Mouse (Mus musculus) ES-Bruce4 (cell line): ENCODE measurements around the gene Nemp1. TPM values are rescaled to one million over a fixed set of nuclear protein-coding genes. Genes with fewer than 3 reads are reported as not detected.

Experiments used
- H3K27ac ChIP-seq: 2 replicates; pipeline ENCODE4 v1.5.1; 2012; ENCODE audit warnings: low read length, inconsistent platforms; ENCODE audit not compliant: insufficient read depth
- H3K27me3 ChIP-seq: 2 replicates; pipeline ENCODE4 v1.6.1; 2012; ENCODE audit warnings: mild to moderate bottlenecking, low read length, inconsistent platforms; ENCODE audit not compliant: control insufficient read depth, poor library complexity, insufficient read depth, severe bottlenecking
- H3K36me3 ChIP-seq: 2 replicates; pipeline ENCODE4 v1.6.1; 2012; ENCODE audit warnings: inconsistent platforms, mild to moderate bottlenecking, low read length, moderate library complexity; ENCODE audit not compliant: control insufficient read depth, poor library complexity, insufficient read depth, severe bottlenecking
- H3K4me1 ChIP-seq: one replicate; pipeline ENCODE4 v1.8.1; 2011; ENCODE audit warnings: low read length; ENCODE audit not compliant: control insufficient read depth, insufficient read depth
- H3K4me3 ChIP-seq: 2 replicates; pipeline ENCODE4 v1.5.1; 2011; ENCODE audit warnings: low read depth, mild to moderate bottlenecking, low read length
- H3K9ac ChIP-seq: 2 replicates; pipeline ENCODE4 v1.6.1; 2012; ENCODE audit warnings: low read depth, mild to moderate bottlenecking, inconsistent platforms; ENCODE audit not compliant: poor library complexity, severe bottlenecking
- H3K9me3 ChIP-seq: replicated peaks from 2 replicates; pipeline ENCODE4 v1.6.1; 2012; ENCODE audit warnings: mild to moderate bottlenecking, low read length, inconsistent platforms; ENCODE audit not compliant: control insufficient read depth, poor library complexity, insufficient read depth, severe bottlenecking
- CTCF ChIP-seq: IDR thresholded peaks from one replicate; pipeline ENCODE4 v1.8.1; 2011; ENCODE audit warnings: low read depth, low read length
- EP300 ChIP-seq: IDR thresholded peaks from 2 replicates; pipeline ENCODE4 v1.6.1; 2011; ENCODE audit warnings: low read depth, low read length; ENCODE audit not compliant: insufficient read depth
- POLR2A ChIP-seq: IDR thresholded peaks from one replicate; pipeline ENCODE4 v1.8.1; 2011; ENCODE audit warnings: low read length; ENCODE audit not compliant: insufficient read depth
- polyA plus RNA-seq: library from polyadenylated mRNA; stranded (reverse); fragments of >200 nt; gene quantifications from 2 replicates; pipeline ENCODE4 v1.2.4, GENCODE M21; 2011; ENCODE audit warnings: low read depth; ENCODE audit not compliant: missing spikeins, insufficient read depth, insufficient read length

Gene Nemp1
- 22.0 and 22.3 TPM in 2 replicates for polyA plus RNA-seq

DNA sequence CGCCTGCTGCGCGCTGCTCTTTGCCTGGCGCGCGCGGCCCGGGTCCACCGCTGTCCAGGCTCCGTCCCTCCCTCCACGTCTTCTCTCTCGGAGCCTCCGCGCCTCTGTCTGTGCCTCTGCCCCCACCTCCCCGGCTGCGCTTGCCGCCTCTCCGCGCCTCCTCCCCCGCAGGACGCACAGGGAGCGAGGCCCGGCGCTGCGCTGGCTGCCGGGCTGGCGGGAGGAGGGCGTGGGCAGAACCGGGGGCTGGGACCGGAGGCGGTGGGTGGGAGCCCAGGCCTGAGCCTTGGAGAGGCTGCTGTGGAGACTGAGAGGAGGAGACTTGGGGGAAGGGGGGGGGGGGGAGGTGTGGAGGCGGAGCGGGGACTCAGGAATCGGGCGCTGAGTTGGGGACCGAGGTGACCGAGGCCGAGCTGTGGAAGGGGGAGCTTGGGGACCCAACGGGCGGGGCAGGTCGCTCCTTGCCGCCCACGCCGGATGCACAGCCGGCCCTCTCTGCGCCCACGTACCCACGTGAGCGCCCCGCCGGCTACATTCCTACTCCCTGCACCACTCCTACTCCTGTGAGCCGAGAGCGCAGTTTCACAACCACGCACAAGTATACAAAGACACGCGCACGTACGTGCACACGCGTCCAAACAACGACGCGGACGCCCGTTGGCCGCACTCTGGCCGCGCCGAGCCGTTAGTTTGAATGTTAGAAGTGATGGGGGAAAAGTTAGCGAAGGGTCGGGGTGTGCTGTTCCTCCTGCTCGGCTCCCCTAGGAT lies at the start of gene Nemp1:
Nemp1 (plus strand) TSS at position 401 of the 768 bp plus-strand sequence.
- H3K4me1 ChIP-seq = no peaks in the 10 kb centered on the region
- TF ChIP-seq CTCF = no peak
- TF ChIP-seq POLR2A = no peak
- no peak for TF ChIP-seq EP300
- H3K36me3 ChIP-seq = no peaks in the 10 kb centered on the region
- no peaks in the 10 kb centered on the region for H3K9me3 ChIP-seq
- peak within 1 kb of the TSS; percentile 78 for H3K27ac ChIP-seq
- H3K4me3 ChIP-seq = peak within 1 kb of the TSS; percentile 72
- no peaks in the 10 kb centered on the region for H3K27me3 ChIP-seq
- H3K9ac ChIP-seq = peak within 1 kb of the TSS; percentile 87

DNA sequence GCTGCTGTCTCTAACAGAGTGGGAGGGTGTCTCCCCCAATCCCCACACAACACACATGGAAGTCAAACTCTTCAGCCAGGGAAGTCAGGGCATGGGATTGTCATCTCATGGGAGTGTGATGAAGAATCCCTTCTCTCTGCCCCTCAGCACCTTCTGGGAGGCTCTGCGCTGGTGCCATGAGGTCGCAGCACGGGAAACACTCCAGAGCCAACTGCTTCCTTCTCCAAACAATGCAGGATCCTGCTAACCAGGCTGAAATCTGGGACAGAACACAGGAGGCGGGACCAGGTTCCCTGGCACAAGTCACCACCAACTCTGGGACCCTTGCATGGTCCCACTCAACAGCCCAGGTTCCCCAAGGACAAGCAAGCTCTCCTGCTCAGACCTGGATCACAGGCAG lies 49.4 kb upstream of the Nemp1 start:
- H3K9me3 ChIP-seq = no peaks in the 10 kb centered on the region
- no peak overlapping the region for H3K27ac ChIP-seq
- H3K27me3 ChIP-seq = no peaks in the 10 kb centered on the region
- no peaks in the 10 kb centered on the region for H3K36me3 ChIP-seq
- no peak overlapping the region for H3K4me3 ChIP-seq
- TF ChIP-seq CTCF (no peak), POLR2A (no peak), EP300 (no peak)
- H3K9ac ChIP-seq = no peak overlapping the region
- H3K4me1 ChIP-seq = peaks cover 9% of the 10 kb centered on the region

DNA sequence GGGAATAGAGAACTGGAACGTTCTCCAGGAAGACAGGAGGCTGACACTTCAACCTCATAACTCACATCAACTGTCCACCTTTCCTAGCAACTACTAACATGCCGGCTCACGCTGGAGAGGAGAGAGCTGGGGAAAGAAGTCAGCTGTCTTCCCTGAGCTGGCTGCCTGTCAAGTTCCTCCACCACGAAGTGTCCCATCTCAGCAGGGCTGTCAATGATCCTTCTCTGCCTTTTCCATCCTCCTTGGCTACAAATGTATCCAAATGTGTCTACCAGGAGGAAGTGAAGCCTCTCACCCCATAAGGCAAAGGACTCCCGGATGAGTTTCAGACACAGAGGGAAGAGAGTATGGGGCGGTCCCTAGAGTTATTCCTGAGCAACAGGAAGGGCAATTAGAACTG lies 48.5 kb upstream of the Nemp1 start:
- Histone ChIP-seq H3K27ac (no peak overlapping the region), H3K9ac (no peak overlapping the region)
- TF ChIP-seq EP300 = no peak
- TF ChIP-seq CTCF = no peak
- no peak for TF ChIP-seq POLR2A

DNA sequence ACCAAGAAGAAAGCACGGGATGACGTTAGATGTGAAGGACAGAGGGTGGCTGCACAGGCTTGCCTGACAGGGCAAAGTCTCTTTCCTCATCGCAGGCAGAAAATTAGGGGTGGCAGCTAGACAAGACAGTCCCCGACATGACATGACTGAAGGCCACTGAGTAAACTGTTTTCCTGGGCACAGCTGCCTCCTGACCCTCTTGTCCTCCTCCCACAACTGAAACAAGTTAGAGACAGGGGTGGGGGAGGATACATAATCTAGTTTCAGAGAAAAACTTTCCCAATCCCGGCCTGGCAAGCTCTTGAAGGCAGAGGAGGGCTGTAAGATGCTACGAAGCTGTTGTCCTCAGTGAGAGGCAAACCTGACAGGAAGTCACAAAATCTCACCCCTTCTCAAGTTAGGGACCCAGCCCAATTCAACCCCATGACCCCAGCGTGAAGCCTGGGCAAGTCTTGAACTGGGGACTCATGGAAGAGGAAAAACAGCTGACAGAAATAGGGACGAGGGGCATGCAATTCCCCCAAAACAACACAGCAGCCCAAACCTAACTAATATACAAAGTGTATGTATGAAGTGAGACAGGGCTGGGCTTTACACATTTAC lies 47.5 kb upstream of the Nemp1 start:
- H3K4me1 ChIP-seq = peaks cover 9% of the 10 kb centered on the region
- H3K27me3 ChIP-seq = no peaks in the 10 kb centered on the region
- H3K27ac ChIP-seq = no peak overlapping the region
- H3K4me3 ChIP-seq = no peak overlapping the region
- no peaks in the 10 kb centered on the region for H3K9me3 ChIP-seq
- H3K9ac ChIP-seq = no peak overlapping the region
- no peaks in the 10 kb centered on the region for H3K36me3 ChIP-seq
- TF ChIP-seq POLR2A (no peak), CTCF (no peak), EP300 (no peak)

More for the DNA sequence above, 48.5 kb upstream of the Nemp1 start:
- Histone ChIP-seq H3K9me3 (no peaks in the 10 kb centered on the region), H3K36me3 (no peaks in the 10 kb centered on the region), H3K27me3 (no peaks in the 10 kb centered on the region), H3K4me3 (no peak overlapping the region), H3K4me1 (peaks cover 9% of the 10 kb centered on the region)

DNA sequence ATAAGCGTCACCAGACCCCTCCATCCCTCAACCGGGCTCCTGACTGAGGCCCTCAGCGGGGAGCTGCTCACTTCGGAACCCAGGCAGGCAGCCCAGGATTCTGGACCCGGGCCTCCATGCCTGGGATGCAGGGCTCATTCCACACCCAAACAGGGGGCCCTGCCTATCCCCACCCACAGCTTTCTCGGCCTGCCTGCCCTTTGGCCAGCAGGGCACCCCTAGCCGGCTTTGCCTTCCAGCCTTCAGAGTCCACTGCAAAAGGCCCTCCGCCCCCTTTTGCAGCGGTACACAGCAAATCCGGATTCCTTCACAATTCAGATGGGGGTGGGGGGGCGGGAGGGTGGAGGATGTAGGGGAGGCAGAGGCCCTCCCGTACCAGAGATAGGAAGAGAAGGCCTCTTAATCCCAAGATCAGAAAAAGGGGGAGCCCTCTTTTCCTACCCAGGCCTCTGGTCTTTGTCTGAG lies 46.7 kb upstream of the Nemp1 start:
- Histone ChIP-seq H3K36me3 (no peaks in the 10 kb centered on the region), H3K9me3 (no peaks in the 10 kb centered on the region), H3K9ac (peak overlapping the region; percentile 69), H3K27me3 (no peaks in the 10 kb centered on the region), H3K27ac (no peak overlapping the region), H3K4me3 (peak overlapping the region; percentile 49), H3K4me1 (peaks cover 9% of the 10 kb centered on the region)
- TF ChIP-seq CTCF (no peak), POLR2A (no peak), EP300 (no peak)
